Mouse (Mus musculus) hindbrain, embryonic 11.5 days (tissue): ENCODE measurements at regions not wholly inside any gene's neighbourhood (a gene's known extent, or its start where the extent isn't known, plus 50 kb on each side); places are given as distances from the start of the nearest gene placed in this dataset.
"Not testable (repeated sequence)": the region's sequence is repeated elsewhere in the genome, so short reads cannot be mapped to it uniquely, and the experiment has no call there.

Experiments used
- ATAC-seq: fragments of 200-750 bp; cut with Nextera tagmentation; 2 replicates; pipeline ENCODE4 v1.8.0; 2017; ENCODE audit warnings: mild to moderate bottlenecking, moderate TSS enrichment, moderate library complexity; ENCODE audit not compliant: low FRiP score
- DNase-seq: peaks from one replicate; pipeline ENCODE4 v3.0.0-alpha.2; 2015; ENCODE audit warnings: low spot score
- H3K27ac ChIP-seq: fragments of 300-500 bp; sonication (generic); 2 replicates; pipeline ENCODE4 v1.5.1; 2014; ENCODE audit warnings: mild to moderate bottlenecking, low read depth, low read length
- H3K27me3 ChIP-seq: fragments of 300-500 bp; sonication (generic); 2 replicates; pipeline ENCODE4 v1.6.1; 2014; ENCODE audit warnings: mild to moderate bottlenecking, low read length, moderate library complexity, mixed read lengths; ENCODE audit not compliant: control insufficient read depth, insufficient read depth
- H3K36me3 ChIP-seq: fragments of 300-500 bp; sonication (generic); 2 replicates; pipeline ENCODE4 v1.6.1; 2014; ENCODE audit warnings: mild to moderate bottlenecking, low read length, moderate library complexity, mixed read lengths; ENCODE audit not compliant: control insufficient read depth, insufficient read depth
- H3K4me1 ChIP-seq: fragments of 300-500 bp; sonication (generic); replicated peaks from 2 replicates; pipeline ENCODE4 v1.6.1; 2014; ENCODE audit warnings: low read length, mixed read lengths; ENCODE audit not compliant: control insufficient read depth, insufficient read depth
- H3K4me2 ChIP-seq: fragments of 300-500 bp; sonication (generic); replicated peaks from 2 replicates; pipeline ENCODE4 v1.6.1; 2014; ENCODE audit warnings: mild to moderate bottlenecking, low read depth, low read length
- H3K4me3 ChIP-seq: fragments of 300-500 bp; sonication (generic); 2 replicates; pipeline ENCODE4 v1.5.1; 2014; ENCODE audit warnings: low read depth, low read length
- H3K9ac ChIP-seq: fragments of 300-500 bp; sonication (generic); 2 replicates; pipeline ENCODE4 v1.6.1; 2014; ENCODE audit warnings: low read depth, low read length
- H3K9me3 ChIP-seq: fragments of 300-500 bp; sonication (generic); 2 replicates; pipeline ENCODE4 v1.6.1; 2016; ENCODE audit warnings: low read length; ENCODE audit not compliant: control insufficient read depth
- WGBS: fragments of 180-500 bp; shearing (Covaris S2); extraction: QIAGEN DNeasy Blood & Tissue Kit; methylation state at CpG from one replicate; pipeline ENCODE4 v1.1.7; 2014; 5-methylcytosine and 5-hydroxymethylcytosine counted together

- Histone ChIP-seq H3K4me3 (no peak overlapping the region), H3K36me3 (no peaks in the 10 kb centered on the region), H3K4me2 (no peak overlapping the region), H3K27me3 (no peaks in the 10 kb centered on the region), H3K9me3 (no peaks in the 10 kb centered on the region), H3K27ac (no peak overlapping the region), H3K4me1 (no peaks in the 10 kb centered on the region), H3K9ac (no peak overlapping the region)
- no peak for ATAC-seq
- DNase-seq = no peak
- 72% methylated on average over 5 of the region's 5 CpGs for WGBS
Measured at GRCm38 (mm10) chr13:19234700-19235374, 160.8 kb downstream of the Stard3nl start.

GRCm38 (mm10) chr13:19220004-19220403 lies 175.6 kb downstream of the Stard3nl start:
- ATAC-seq, H3K27me3 ChIP-seq, H3K4me2 ChIP-seq, H3K9me3 ChIP-seq, H3K4me3 ChIP-seq, DNase-seq, H3K27ac ChIP-seq, H3K4me1 ChIP-seq, H3K36me3 ChIP-seq, H3K9ac ChIP-seq: not testable (repeated sequence)
- WGBS = 82% methylated on average over 1 of the region's 1 CpGs

DNA sequence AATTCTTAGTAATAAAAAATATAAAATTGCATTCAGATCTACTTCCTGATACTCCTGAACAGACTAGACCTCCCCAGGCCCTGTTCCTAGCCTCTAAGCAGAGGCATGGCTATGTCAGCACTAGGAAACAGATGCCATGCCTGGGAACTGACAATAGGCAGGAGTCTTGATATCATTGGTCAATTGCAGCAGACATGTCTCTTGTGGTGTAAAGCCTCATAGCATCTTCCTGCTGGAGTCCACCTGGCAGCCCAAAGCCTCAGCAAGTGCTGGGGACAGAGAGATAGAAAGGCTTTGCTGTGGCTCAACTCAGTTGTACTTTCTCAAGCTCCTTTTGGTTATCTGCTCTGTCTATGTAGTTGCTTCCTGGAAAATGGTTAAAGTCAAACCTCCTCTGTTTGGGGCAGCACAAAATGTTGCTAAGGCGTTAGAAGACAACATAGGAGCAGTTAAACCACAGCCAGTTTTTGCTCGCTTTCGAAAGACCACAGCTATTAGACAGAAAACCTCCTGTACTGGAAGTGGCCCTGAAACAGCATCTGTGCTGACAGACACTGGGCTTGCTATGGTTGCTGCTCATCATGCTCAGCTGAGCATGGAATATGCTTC lies 176.1 kb downstream of the Stard3nl start:
- not testable (repeated sequence) for H3K27ac ChIP-seq, H3K27me3 ChIP-seq, ATAC-seq, H3K4me3 ChIP-seq, H3K4me1 ChIP-seq, H3K9me3 ChIP-seq, H3K4me2 ChIP-seq, H3K36me3 ChIP-seq, DNase-seq, H3K9ac ChIP-seq
- WGBS = 95% methylated on average over 3 of the region's 3 CpGs

DNA sequence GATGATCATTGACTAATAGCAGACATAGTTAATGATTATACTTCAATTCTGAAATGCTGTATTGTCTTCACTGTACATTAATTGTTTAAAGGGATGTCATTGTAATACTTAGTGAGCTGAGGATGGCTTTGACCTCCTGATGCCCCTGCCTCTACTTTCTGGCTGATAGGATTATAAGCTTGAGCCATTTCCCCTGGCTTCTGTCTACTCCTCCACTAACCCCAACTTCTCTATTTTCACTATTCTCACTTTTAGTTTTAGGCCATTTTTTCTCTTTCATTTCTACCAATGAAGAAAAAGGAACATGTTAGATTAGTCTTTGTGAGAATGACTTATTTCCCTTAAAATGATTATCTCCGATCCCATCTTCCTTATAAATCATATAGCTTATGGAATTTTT lies 190.9 kb downstream of the Stard3nl start:
- ATAC-seq (no peak), DNase-seq (no peak)
- WGBS = 83% methylated on average over 1 of the region's 1 CpGs
- Histone ChIP-seq H3K4me1 (no peaks in the 10 kb centered on the region), H3K9me3 (no peaks in the 10 kb centered on the region), H3K9ac (no peak overlapping the region), H3K27ac (no peak overlapping the region), H3K4me2 (no peak overlapping the region), H3K4me3 (no peak overlapping the region), H3K27me3 (no peaks in the 10 kb centered on the region), H3K36me3 (no peaks in the 10 kb centered on the region)

- not testable (repeated sequence) for ATAC-seq, DNase-seq, H3K27me3 ChIP-seq, H3K9me3 ChIP-seq, H3K9ac ChIP-seq, H3K36me3 ChIP-seq, H3K4me1 ChIP-seq, H3K4me3 ChIP-seq, H3K4me2 ChIP-seq, H3K27ac ChIP-seq
- 88% methylated on average over 7 of the region's 7 CpGs for WGBS
Measured at GRCm38 (mm10) chr13:19202320-19202719, 193.3 kb downstream of the Stard3nl start.
